Mouse (Mus musculus): ENCODE data around the gene Ccdc51. TPM values are rescaled to one million over a fixed set of nuclear protein-coding genes. Genes with fewer than 3 reads are reported as not detected.
A peak's percentile ranks its signal among the peaks of the same experiment; 100 is the strongest.

Gene Ccdc51
- polyA plus RNA-seq, 1 experiment from 2014 or later: 12.7 TPM

DNA sequence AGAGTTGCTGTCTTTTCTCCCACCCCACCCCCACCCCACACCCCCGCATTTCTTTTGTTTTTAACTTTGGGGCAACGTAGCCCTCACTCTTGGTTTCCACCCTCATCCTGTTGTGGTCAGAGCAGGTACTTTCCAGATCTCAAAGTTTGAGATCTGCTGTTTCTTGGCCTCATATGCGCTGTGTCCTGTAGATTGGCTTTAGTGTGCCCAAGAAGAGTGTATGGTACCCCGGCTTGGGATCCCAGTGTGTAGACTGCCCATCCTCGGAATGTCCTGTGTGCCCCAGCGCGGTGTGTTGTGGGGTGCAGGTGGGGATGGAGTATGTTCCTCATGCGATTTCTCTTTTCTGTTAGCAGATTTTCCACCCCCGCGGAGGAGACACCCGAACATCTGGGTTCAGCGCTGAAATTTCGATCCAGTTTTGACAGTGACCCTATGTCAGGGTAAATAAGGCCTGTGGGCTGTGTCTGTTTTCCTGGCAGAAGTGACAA, 31.2 kb upstream of the Ccdc51 start:
- no peak overlapping the region for H3K4me3 ChIP-seq (ENCODE audit: low read depth, low read length)
- peaks cover 3% of the 10 kb centered on the region; the same call in 1 of the 2 replicates for H3K4me1 ChIP-seq (replicated peaks; ENCODE audit: control insufficient read depth, insufficient read depth, low read length)
- no peak overlapping the region for H3K9ac ChIP-seq (ENCODE audit: low read depth, low read length)
- H3K27me3 ChIP-seq (replicated peaks; ENCODE audit: control insufficient read depth, insufficient read depth, low read length): no peaks in the 10 kb centered on the region
- ATAC-seq: no peak
- H3K4me2 ChIP-seq (replicated peaks; ENCODE audit: low read depth): no peak overlapping the region
- H3K27ac ChIP-seq (ENCODE audit: low read depth, low read length): no peak overlapping the region
- H3K36me3 ChIP-seq (ENCODE audit: control insufficient read depth, insufficient read depth): peaks cover 24% of the 10 kb centered on the region
- H3K9me3 ChIP-seq (ENCODE audit: control insufficient read depth): no peaks in the 10 kb centered on the region
- 87% methylated on average over 13 of the region's 13 CpGs for WGBS
- no peak for TF ChIP-seq CTCF (IDR thresholded peaks at IDR 0.05; ENCODE audit: low read depth)

DNA sequence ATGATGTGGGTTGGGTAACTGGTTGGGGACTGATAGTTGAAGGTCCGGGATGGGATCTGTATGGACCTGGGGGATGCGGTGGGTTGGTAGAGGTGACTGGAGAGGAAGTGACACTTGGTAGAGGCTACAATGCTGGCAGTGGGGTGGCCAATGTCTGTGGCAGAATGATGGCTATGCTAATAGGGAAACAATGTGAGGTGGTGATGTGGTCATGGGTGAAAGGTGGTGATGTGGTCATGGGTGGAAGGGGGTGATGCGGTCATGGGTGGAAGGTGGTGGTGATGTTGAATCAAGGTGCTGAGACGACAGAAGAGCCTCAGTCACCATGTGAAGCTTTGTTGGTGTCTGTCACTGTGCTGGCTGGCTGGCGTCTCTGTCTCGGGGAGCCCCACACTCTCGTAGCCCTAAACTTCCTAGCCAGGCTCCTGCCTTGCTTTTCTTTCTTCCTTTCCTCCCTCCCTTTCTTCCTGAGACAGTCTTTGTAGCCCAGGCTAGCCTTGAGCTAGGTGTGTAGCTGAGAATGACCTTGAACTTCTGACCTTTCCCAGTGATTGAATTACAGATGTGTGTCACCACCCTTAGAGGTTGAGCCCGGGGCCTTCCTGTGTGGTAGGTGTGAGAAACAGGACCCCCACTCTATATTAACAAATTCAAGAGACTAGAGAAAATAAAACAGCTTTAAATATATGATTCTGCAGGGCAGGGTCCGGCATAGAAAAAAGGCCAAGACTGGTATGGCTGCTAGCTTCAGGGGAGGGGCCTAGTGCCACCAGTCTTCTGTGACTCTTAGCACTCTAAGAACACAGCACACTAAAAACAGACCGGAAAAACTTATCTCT, 30.4 kb upstream of the Ccdc51 start:
- Histone ChIP-seq H3K36me3 (ENCODE audit: control insufficient read depth, insufficient read depth) (peaks cover 32% of the 10 kb centered on the region), H3K9me3 (ENCODE audit: control insufficient read depth) (no peaks in the 10 kb centered on the region), H3K4me2 (replicated peaks; ENCODE audit: low read depth) (no peak overlapping the region), H3K27ac (ENCODE audit: low read depth, low read length) (no peak overlapping the region), H3K4me3 (ENCODE audit: low read depth, low read length) (no peak overlapping the region), H3K9ac (ENCODE audit: low read depth, low read length) (no peak overlapping the region), H3K27me3 (replicated peaks; ENCODE audit: control insufficient read depth, insufficient read depth, low read length) (no peaks in the 10 kb centered on the region), H3K4me1 (replicated peaks; ENCODE audit: control insufficient read depth, insufficient read depth, low read length) (peaks cover 3% of the 10 kb centered on the region; the same call in 1 of the 2 replicates)
- ATAC-seq: no peak
- WGBS: 90% methylated on average over 10 of the region's 10 CpGs
- TF ChIP-seq CTCF (IDR thresholded peaks at IDR 0.05; ENCODE audit: low read depth): no peak

DNA sequence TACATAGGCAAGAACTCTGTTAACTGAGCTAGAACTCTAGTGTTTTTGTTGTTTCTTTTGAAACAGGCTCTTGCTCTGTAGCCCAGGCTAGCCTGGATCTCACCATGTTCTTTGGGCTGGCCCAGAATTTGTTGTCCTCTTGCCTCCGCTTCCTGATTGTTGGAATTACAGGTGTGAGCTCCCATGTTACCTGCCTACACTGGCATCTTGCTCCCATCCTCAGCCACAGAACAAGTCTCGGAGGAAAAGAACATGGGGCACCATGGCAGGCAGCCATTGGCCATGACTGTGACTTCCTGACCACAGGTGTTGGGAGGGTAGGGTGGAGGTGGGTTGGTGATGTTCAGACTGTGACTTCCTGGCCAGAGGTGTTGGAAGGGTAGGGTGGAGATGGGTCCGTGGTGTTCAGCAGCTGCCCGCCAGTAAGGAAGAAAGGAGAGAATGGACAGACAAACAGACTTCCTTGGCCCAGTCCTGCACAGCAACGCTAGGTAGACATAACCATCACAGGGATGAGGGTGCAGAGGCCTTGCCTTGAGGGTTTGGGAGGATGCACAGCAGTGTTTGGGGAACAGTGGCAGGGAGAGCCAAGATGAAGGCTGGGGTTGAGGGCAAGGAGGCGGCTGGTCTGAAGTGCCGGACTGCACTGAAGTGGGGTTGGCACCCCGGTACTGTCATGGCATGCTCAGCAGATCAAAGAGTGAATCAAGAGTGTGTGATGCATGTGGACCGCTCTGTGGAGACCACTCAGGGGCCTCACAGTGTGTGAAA, 29.6 kb upstream of the Ccdc51 start:
- ATAC-seq: no peak
- TF ChIP-seq CTCF (IDR thresholded peaks at IDR 0.05; ENCODE audit: low read depth): no peak
- no peak overlapping the region for H3K27ac ChIP-seq (ENCODE audit: low read depth, low read length)

DNA sequence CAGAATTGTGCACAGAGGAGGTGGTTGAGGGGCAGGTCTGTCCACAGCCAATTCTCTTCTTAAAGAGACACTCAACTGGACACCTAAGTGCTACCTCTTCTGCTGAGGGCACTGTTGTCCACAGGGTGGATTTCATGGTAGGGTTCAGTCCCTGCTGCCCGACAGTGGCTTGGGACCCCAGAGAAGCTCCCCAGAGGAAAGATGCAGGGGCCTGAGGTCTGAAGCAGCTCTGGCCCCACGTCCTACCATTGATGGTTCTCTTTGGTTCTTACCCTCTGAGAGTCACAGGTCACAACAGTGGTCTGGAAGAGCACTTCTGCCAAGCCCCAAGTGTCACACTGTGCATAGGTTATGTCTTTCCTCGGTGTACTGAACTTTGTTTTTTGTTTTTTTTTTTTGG, 28.9 kb upstream of the Ccdc51 start:
- H3K4me2 ChIP-seq (replicated peaks; ENCODE audit: low read depth): no peak overlapping the region
- no peak for ATAC-seq
- no peak overlapping the region for H3K9ac ChIP-seq (ENCODE audit: low read depth, low read length)
- no peak for TF ChIP-seq CTCF (IDR thresholded peaks at IDR 0.05; ENCODE audit: low read depth)
- H3K27ac ChIP-seq (ENCODE audit: low read depth, low read length): no peak overlapping the region
- peaks cover 3% of the 10 kb centered on the region; the same call in 1 of the 2 replicates for H3K4me1 ChIP-seq (replicated peaks; ENCODE audit: control insufficient read depth, insufficient read depth, low read length)
- no peaks in the 10 kb centered on the region for H3K27me3 ChIP-seq (replicated peaks; ENCODE audit: control insufficient read depth, insufficient read depth, low read length)
- no peak overlapping the region for H3K4me3 ChIP-seq (ENCODE audit: low read depth, low read length)
- no peaks in the 10 kb centered on the region for H3K9me3 ChIP-seq (ENCODE audit: control insufficient read depth)
- peaks cover 45% of the 10 kb centered on the region for H3K36me3 ChIP-seq (ENCODE audit: control insufficient read depth, insufficient read depth)
- 86% methylated on average over 3 of the region's 3 CpGs for WGBS

More for the DNA sequence above, 29.6 kb upstream of the Ccdc51 start:
- H3K4me1 ChIP-seq (replicated peaks; ENCODE audit: control insufficient read depth, insufficient read depth, low read length): peaks cover 3% of the 10 kb centered on the region; the same call in 1 of the 2 replicates
- H3K9ac ChIP-seq (ENCODE audit: low read depth, low read length): no peak overlapping the region
- no peaks in the 10 kb centered on the region for H3K9me3 ChIP-seq (ENCODE audit: control insufficient read depth)
- no peaks in the 10 kb centered on the region for H3K27me3 ChIP-seq (replicated peaks; ENCODE audit: control insufficient read depth, insufficient read depth, low read length)
- no peak overlapping the region for H3K4me2 ChIP-seq (replicated peaks; ENCODE audit: low read depth)
- H3K4me3 ChIP-seq (ENCODE audit: low read depth, low read length): no peak overlapping the region
- WGBS: 94% methylated on average over 9 of the region's 9 CpGs
- peaks cover 40% of the 10 kb centered on the region for H3K36me3 ChIP-seq (ENCODE audit: control insufficient read depth, insufficient read depth)

DNA sequence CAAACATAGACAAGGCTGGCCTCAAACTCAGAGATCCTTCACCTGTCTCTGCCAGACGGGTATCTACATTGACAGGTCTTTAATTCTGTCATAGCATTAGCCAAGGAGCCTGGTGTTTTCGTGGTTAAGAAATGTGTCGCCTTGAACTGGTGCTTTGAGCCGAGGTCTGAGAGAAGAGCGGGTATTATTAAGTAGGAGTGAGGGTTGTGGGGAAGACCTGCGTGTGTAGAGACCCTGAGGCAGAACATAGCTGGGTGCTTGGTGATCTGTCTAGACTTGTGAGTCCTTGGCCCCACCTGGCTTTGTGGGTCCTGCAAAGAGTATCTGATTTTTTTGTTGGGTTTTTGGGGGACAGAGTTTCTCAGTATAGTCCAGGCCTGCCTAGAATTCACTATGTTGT, 28.4 kb upstream of the Ccdc51 start:
- no peak overlapping the region for H3K4me3 ChIP-seq (ENCODE audit: low read depth, low read length)
- H3K27me3 ChIP-seq (replicated peaks; ENCODE audit: control insufficient read depth, insufficient read depth, low read length): no peaks in the 10 kb centered on the region
- no peak for TF ChIP-seq CTCF (IDR thresholded peaks at IDR 0.05; ENCODE audit: low read depth)
- H3K27ac ChIP-seq (ENCODE audit: low read depth, low read length): no peak overlapping the region
- no peak overlapping the region for H3K4me2 ChIP-seq (replicated peaks; ENCODE audit: low read depth)
- H3K4me1 ChIP-seq (replicated peaks; ENCODE audit: control insufficient read depth, insufficient read depth, low read length): peaks cover 3% of the 10 kb centered on the region; the same call in 1 of the 2 replicates
- no peak overlapping the region for H3K9ac ChIP-seq (ENCODE audit: low read depth, low read length)
- H3K36me3 ChIP-seq (ENCODE audit: control insufficient read depth, insufficient read depth): peaks cover 42% of the 10 kb centered on the region; the same call in 1 of the 2 replicates
- no peaks in the 10 kb centered on the region for H3K9me3 ChIP-seq (ENCODE audit: control insufficient read depth)
- 82% methylated on average over 6 of the region's 6 CpGs for WGBS
- ATAC-seq: no peak

DNA sequence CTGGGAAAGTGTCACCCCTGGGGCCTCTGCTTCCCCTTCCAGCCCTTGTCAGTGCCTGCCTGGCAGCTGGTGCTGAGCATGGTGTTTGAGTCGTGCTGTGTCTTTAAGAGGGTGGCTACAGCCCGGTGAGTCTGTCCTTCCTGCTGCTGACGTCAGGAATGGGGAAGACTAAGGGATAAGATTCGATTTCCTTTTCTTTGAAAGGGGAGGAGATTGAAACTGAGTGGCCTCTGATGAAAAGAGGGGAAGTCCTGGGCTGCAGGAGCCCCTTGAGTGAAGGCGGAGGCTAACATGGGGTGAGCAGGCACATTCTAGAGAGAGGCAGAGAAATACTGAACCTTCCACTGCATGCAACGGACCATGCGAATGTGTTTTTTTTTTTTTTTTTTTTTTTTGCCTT, 27.6 kb upstream of the Ccdc51 start:
- Histone ChIP-seq H3K27ac (ENCODE audit: low read depth, low read length) (peak overlapping the region; percentile 79), H3K36me3 (ENCODE audit: control insufficient read depth, insufficient read depth) (peaks cover 42% of the 10 kb centered on the region; the same call in 1 of the 2 replicates), H3K27me3 (replicated peaks; ENCODE audit: control insufficient read depth, insufficient read depth, low read length) (no peaks in the 10 kb centered on the region), H3K4me3 (ENCODE audit: low read depth, low read length) (peak overlapping the region; percentile 33), H3K4me1 (replicated peaks; ENCODE audit: control insufficient read depth, insufficient read depth, low read length) (peaks cover 3% of the 10 kb centered on the region; the same call in 1 of the 2 replicates), H3K9ac (ENCODE audit: low read depth, low read length) (peak overlapping the region; percentile 35; the same call in 1 of the 2 replicates), H3K9me3 (ENCODE audit: control insufficient read depth) (no peaks in the 10 kb centered on the region), H3K4me2 (replicated peaks; ENCODE audit: low read depth) (peak overlapping the region; percentile 70)
- WGBS: 0% methylated on average over 7 of the region's 7 CpGs
- no peak for TF ChIP-seq CTCF (IDR thresholded peaks at IDR 0.05; ENCODE audit: low read depth)
- ATAC-seq: peak; percentile 74

All from intestine, postnatal 0 days (tissue).